Mouse (Mus musculus) urinary bladder, adult 2 months (tissue): ENCODE data around the gene Gstt4. TPM values are rescaled to one million over a fixed set of nuclear protein-coding genes. Genes with fewer than 3 reads are reported as not detected.

Experiments used
- DNase-seq: peaks from one replicate; pipeline ENCODE4 v3.0.0; 2022; ENCODE audit warnings: low spot score
- polyA plus RNA-seq: library from polyadenylated mRNA; depleted of rRNA; stranded (reverse); fragments of >200 nt; gene quantifications from 2 replicates; pipeline ENCODE4 v1.2.3, GENCODE M21; 2012

Gstt4 gene
- polyA plus RNA-seq, 1 experiment: 0.11 TPM

DNA sequence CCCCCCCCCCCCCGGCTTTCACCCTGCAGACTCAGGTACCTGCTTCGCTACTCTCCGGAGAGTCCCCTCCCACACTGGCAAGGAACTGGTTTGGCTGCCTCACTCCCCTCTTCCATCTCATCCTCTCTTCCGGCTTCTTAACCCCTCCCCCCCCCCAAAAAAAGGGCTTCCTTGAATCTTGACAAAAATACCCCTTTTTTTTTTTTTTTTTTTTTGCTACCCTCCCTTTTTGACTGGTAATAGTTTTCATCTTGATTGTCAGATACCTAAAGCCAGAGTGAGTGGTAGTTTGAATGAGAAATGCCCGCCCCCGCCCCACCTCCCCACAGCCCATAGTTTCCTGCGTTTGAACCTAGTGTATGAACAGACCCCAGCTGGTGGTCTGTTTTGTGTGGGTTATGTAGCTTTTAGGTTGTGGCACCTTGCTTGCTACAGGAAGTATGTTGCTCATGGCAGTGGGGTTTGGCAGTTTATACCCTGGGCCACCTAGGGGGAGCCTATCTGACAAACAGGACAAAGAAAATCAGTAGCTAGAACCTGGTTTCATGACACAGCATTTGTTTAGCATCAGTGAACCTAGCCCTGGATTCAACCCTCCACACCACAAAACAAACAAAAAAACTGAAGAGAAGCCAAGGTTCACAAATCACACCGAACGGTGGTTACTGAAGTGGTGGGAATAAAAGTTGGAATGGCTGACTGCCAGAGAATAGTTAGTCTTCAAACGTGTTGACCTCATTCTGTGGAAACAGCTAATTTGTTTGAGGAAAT, 13.6 kb upstream of the Gstt4 start:
- DNase-seq: no peak

DNA sequence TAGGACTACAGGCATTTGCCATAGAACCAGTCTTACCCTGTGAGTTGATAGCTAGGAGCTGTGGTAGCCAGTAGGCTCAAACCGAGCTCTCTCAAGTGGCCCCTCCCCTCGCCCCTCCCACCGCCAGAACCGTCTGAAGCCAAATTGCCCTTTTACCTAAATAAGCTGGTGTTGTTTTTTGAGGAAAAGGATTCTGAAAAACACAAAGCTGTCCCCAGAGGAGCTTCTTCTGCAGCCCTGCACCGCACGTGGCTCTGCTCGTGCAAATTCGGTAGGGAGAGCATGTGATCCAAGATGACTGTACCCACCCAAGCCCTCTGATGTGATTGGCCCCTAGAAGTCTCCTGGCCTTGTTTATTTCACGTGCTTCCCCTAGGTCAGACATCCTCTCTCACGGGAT, 13.0 kb upstream of the Gstt4 start:
- DNase-seq: peak; percentile 47

DNA sequence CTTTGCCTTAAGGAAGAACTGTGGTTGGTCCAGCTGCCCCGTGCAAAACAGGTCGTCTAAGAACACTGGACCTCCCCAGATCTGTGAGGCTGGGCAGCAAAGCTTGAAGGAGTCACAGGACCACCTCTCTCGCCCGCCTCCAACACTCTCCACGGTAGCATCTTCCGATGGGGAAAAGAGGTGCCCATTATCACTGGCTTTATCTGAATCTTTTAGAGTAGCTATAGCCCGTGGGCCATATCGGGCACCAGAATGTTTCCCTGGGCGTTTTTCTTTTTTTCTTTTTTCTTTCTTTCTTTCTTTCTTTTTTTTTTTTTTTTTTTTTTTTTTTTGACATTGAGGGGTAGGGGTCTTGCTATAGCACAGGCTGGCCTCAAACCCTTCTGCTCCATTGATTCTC, 12.4 kb upstream of the Gstt4 start:
- no peak for DNase-seq

DNA sequence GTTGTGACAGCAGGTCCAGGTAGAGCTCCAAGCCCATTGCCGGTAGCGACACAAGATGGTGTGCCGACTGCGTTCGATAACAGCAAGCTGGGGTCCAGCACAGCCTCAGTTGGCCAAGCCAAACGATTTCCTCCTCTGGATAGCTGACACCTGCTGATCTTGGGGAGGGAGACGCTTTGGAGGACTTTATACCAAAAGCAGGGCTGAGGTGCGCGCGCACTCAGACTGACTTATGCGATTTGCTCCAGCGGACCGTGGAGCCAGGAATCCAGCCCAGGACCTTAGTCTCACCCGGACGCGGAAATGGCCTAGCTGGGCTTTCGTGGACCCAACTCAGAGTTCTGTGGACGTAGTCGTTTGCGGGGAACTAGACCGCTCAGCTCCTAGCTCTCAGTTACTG, 11.9 kb upstream of the Gstt4 start:
- DNase-seq: peak; percentile 66

DNA sequence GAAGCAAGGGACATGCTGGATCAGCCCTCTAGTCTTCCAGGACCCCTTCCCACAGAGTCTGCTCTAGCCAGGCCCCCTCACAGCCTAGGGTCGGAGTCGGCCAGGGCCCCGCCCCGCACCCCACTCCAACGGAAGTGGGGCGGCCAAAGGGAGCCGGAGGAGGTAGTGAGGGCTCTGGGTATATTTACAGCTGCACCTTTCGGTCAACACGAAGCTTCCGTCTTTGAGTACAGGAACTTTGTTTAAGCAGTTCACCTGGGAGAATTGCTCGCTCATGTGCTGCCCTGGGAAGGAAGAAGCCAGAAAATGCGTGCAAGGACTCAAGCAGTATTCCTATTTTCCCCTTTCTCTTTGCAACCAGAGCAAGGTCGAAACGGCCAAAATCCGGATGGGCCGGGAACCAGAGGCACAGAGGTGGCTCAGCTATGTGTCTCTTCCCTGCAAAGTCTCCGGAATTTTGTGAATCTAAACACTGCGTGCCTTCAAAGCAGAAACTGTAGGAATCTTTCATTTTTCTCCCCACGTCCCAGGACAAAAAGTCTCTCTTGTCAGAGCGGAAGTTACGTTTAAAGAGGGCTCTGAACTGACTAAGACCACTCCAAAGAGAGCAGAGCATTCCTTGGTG, 11.2 kb upstream of the Gstt4 start:
- peak; percentile 37 for DNase-seq

DNA sequence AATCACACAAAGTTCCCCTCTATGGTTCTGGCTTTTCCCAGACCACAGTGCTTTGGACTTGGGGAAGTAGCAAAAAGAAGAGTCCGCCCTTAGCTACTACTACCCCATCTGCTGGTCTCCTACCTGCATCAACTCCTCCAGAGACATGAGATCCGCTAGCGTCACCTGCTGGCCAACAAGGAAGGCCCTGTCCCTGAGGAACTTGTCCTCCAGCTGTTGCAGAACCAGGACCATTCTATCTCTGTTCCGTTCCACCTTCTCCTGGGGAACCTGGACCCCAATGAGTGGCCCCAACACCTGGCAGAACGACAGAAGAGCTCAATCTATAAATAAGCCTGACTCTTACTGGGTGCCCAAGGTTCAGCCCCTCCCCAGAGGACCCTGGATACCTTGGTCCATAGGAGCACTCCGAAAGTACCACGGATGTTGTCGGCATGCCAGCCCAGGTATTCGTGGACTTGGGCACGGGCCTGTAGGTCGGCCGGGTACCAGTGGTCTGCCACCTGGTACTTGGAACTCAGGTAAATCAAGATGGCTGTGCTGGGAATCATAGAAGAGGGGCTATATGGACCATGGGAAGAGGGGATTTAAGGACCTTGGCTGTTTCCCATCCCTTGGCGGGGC, 10.0 kb upstream of the Gstt4 start:
- peak; percentile 56 for DNase-seq

DNA sequence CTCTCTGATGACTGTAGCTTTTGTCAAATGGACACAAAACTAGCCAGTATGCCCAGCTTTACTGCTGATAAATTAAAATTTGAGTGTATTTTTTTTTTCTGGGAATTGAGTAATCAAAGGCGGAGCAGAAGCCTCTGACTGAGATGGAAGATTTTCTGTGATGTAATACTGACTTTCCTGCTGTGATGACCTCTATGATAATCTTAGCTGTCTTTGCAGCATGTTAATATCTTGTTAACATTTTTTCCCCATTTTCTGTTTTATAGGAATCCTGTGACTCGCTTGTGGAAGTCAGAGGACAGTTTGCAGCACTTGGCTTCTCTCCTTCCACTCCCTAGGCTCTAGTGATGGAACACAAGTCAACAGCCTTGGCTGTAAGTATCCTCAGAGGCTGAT, 7.9 kb upstream of the Gstt4 start:
- DNase-seq: no peak

DNA sequence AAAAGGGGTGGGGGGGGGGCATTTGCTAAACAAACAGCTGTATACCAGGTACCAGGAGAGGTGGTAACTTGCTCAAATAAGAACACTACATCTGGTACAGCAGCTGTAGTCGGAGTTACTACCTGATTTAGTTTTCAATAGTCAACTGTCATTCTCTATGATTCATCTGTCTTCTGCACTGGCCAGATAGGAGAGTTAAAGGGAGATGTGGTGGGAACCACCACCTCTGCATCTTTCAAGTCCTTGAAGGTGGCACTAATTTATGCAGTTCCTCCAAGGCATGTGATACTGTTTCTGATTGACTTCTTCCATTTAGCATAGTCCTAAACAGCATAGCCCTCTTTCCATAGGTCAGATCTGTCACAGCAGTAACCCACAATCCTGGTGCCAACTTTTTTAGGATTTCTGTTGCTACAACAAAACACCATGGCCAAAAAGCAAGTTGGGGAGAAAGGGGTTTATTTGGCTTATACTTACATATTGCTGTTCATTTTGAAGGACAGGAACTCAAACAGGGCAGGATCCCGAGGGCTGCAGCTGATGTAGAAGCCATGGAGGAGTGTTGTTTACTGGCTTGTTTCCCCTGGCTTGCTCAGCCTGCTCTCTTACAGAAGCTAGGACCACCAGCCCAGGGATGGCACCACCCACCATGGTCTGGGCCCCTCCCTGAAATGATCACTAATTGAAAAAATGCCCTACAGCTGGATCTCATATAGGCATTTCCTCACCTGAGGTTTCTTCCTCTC, 7.4 kb upstream of the Gstt4 start:
- DNase-seq: no peak

DNA sequence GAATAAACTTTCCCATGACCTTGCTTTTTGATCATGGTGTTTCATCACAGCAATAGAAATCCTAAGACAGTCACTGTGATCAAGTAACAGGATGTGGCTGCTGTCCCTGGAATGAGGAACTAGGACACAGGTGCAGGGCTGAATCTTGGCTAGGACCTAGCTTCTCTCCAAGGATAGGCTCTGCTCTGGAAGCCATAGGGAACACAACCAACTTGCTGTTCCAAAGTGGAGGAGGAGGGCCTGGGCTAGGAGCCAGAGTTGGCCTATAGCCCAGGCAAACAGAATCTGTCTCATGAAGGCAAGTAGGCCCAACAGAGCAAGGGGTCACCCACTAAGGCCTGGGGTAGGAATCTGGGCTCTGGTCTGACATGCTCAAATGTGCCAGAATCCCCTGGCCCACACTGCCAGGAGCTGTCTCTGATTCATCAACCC, 6.2 kb upstream of the Gstt4 start:
- no peak for DNase-seq

DNA sequence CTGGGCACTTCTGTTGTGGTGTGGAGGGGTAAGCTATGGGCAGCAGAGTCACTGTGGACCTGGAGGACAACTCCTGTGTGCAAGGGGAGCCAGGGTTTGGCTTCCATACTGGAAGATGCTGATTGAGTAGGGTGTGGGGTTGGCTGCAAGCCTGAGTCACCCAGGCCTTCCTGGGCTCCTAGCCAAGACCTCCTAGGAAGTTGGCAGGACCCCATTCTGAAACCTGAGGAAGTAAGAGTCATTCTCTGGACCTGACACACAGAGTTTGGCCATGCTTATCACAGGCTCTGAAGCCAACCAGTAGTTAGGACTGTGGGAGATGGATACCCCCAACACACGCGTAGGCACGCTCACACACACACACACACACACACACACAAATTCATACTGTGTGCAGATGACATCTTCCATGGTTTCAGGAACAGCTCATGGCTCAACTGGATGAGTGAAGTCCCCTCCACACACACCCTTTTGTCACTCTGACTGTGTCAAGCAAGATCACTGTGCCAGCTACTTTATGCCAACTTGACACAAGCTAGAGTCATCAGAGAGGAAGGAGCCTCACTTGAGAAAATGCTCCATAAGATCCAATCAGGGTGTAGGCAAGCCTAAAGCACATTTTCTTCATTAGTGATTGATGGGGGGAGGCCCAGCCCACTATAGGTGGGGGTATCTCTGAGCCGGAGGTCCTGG, 5.5 kb upstream of the Gstt4 start:
- no peak for DNase-seq

DNA sequence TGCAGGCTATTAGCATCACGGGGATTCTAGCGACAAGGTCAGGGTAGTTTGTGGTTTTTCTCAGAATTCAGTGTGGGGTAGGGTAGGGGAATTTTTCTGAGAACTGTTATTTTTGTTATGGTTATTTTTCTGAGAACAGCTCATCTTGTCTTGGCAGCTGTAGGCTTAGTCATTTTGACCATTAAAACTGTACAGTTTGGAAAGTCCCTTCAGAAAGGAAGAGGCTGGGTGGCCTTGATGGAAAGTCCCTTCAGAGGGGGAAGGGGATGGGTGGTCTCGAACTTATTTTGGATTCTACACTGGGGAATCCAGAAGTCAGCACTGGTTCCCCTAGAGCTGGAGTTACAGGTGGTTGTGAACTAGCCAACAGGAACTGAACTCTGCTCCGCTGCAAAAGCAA, 2.2 kb upstream of the Gstt4 start:
- DNase-seq: no peak

DNA sequence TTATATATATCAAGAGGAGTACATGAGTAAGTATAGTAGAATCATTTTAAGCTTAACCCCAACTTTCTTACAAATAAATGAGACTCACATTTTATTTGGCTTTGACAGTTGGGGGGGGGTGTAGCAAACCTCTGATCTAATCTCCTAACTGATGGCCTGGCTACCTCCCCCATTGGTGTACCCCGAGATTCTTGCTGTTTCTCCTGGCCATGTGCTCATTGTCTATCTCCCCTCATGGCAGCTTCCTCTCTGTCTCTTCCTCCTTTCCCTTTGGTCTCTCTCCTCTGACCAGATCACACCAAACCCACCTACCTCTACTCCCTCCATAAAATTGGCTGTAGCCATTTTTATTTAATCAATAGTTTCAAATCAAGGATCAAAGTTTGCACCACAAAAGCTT, 1.4 kb upstream of the Gstt4 start:
- DNase-seq: no peak

DNA sequence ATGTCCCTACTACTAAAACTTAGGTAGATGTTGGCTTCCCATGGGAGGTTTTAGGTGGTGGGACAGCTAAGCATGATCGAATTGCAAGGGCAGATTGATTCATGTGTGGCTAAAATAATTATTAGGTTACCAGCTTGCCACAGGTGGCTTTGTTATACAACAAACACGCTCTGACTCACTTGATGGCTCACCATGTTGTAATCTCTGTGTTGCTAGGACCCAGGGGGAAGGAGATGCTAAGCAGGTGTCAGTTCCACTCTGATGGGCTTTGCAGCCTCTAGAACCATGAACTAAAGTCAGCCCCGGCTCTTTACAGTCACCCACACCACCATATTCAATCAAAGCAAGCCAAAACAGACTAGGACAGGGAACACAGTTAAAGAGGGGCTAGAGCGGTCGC, 2.5 kb downstream of the Gstt4 start:
- DNase-seq: no peak

DNA sequence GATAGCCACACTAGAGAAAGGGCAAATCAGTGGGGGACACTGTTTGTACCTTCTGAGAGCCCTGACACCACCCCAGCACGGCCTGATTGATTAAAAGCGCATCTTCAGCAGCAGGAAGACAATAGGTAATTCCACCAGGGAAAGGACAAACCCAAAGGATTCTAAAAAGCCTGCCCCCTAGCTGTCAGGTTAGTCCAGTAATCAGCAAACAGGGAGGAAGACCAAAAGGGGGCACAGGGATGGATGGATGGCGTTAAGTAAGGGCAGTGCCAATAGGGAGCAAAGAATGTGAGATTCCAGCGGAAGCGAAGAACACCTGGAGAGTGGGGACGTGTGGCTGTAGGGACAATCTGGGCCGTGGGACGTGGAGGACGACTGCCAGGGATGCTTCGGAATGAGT, 3.7 kb downstream of the Gstt4 start:
- no peak for DNase-seq

DNA sequence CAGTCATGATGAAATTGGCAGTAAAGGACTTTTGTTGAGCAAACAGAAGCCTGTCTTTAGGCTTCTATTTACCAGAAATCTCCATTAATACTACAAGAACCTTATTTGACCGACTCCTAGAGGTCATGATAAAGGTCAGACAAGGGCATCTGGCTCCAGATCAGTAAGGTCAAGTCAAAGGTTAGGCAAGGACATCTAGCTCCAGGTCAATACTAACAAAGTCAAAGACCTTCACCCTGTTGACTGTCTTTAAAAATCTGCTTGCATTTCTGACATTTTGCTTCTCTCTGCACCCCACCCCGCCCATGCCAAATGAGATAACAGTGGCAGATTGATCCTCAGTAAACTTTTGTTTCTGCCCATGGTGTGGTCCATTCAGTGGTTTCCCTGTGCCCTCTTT, 18.1 kb downstream of the Gstt4 start:
- no peak for DNase-seq

DNA sequence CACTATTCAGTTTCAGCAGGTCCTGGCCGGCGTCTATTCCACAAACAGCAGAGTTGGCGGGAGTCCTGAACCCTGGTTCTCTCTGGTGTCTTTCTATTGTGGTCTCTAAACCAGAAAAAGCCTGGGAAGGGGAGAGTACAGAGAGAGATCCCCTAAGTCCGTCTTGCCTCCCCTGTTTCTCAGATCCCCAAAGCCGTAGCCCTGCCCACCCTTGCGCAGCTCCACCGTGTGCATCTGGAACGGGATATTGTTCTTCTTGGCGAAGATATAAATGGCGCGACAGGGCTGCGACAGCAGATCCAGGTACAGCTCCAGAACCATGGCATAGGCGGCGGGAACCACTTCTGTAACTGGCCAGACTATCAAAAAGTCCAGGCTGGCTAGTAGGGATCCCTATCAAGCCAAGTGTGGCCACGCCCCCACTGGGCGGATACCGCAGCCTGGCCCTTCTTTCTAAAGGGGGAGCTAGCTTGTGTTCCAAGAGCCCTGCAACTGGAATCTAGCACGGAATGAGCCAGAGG, 24.1 kb downstream of the Gstt4 start, which contains the start of gene Gstt1:
Gene Gstt1, minus strand, starts transcription at position 409 of the 521 bp plus-strand sequence.
- no peak for DNase-seq

DNA sequence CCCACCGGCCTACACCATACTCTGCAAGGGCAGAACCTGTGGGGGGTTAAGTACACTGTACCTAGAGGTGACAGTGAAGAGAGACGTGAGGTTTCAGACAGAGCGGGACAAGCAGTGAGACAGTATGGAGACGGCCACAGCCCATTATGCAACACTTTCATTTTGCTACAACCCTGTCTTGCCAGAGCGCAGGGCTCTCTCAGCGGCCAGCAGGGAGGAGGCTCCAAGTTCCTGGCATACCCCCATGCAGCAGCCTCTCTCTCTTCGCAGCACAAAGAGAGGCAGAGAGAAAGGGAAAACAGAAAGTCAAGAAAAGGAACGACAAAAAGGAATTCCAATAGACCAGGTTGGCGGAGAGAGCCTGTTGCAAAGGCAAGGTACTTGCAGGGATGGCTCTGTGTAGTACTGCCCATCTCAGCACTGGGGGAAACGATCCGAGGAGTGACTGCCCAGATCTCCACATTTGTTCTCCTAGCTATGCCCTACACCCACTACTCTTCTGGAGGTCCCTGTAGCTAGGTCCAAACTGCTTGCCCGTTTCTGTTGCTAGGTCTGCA, 24.6 kb downstream of the Gstt4 start:
- DNase-seq: no peak

DNA sequence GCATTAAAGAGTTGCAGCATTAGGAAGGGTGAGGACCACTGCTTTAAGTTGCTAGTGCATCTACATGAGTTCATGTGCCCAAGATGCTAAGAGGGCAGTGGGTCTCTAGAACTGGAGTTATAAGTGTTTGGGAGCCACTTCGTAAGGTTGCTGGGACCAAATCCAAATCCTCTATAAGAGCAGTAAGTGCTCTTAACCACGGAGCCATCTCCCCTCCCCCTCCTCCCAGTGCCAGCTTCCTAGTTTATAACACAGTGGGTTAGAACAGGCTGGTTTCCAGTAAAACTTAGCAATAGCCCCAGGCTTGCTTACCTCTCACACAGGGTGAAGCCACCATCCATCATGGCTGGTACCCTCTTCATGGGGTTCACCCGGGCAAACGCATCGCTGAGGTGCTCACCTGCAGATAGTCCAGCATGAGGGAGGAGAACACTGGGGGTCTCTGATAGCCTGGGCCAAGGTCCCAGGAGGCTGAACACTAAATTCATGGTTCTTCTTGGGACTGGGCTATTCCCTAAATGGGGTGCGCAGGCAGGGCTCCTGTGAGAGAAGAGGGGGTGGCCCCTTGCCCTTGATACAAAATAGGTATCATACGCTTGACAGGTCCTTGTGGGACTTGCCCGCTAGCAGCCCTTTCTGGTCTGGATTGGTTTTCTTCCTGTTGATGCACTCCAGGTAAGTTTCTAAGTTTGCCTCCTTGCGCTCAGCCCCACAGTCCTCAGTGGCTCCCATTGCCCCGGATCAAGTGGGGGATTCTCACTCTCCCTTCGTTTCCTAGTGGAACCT, 25.4 kb downstream of the Gstt4 start:
- DNase-seq: no peak

DNA sequence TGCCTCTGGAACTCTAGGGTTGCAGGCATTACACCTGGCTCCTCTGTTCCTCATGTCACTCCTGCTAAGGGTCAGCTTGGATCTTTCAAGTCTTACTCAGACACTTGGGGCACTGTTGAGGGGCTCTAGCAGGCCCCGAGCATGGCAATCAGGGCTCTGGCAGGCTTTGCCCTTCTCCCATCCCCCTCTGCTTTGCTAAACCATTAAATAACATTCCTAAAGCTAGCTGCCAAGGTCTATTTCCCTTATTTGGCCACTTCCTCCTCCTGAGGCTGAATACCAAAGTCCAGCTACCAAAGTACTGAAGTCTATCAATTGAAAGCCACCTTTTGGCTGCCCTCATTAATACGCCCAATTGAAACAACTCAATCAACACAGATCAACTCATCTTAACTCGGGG, 27.5 kb downstream of the Gstt4 start:
- no peak for DNase-seq

DNA sequence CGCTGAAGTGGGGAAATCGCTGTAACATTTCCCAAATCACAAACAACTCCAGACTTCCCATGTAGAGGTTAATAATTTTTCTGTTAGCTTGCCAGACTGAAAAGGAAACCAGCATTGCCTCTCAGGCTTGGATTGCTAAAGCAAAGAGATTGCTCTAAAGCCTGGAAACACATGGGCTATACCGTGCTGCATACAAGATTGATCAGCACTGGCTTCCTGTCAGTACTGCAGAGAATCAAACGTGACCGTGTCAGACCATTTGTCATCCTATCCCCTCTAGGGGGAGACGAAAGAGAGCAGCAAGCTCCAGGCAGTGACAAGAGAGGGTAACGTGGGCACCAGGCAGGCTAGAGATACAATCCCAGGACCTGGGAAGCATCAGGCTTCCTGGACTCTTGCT, 31.6 kb downstream of the Gstt4 start:
- DNase-seq: no peak
